Mouse (Mus musculus) MEL (cell line): Measurements from ENCODE around the gene Scn4a. TPM values are rescaled to one million over a fixed set of nuclear protein-coding genes. Genes with fewer than 3 reads are reported as not detected.

Experiments used
- DNase-seq: peaks from one replicate; pipeline ENCODE4 v3.0.0; 2011; ENCODE audit warnings: low read depth, low spot score
- H3K27ac ChIP-seq: 2 replicates; pipeline ENCODE4 v1.5.1; 2012; ENCODE audit warnings: low read depth, mild to moderate bottlenecking, control low read depth, low read length, moderate library complexity; ENCODE audit not compliant: control insufficient read depth
- H3K27me3 ChIP-seq, 2 experiments: fragments of 150-350 bp in 1 of 2; sonication (generic) in 1 of 2; 2 replicates each; pipeline ENCODE4 v1.6.1; 2012; ENCODE audit warnings: low read length in 2 of 2, mild to moderate bottlenecking in 2 of 2, improper control_type of control experiment in 1 of 2, moderate library complexity in 1 of 2; ENCODE audit not compliant: insufficient read depth in 2 of 2, control insufficient read depth in 1 of 2
- H3K36me3 ChIP-seq, 2 experiments: 2 replicates each; pipeline ENCODE4 v1.6.1; 2012 to 2014; ENCODE audit warnings: low read length in 2 of 2, improper control_type of control experiment in 1 of 2, inconsistent platforms in 1 of 2, mild to moderate bottlenecking in 1 of 2; ENCODE audit not compliant: insufficient read depth in 2 of 2, control insufficient read depth in 1 of 2
- H3K4me1 ChIP-seq, 2 experiments: fragments of 150-350 bp in 1 of 2; sonication (generic) in 1 of 2; 2 replicates each; pipeline ENCODE4 v1.6.1; 2012; ENCODE audit warnings: low read length in 2 of 2, improper control_type of control experiment in 1 of 2, mild to moderate bottlenecking in 1 of 2; ENCODE audit not compliant: insufficient read depth in 2 of 2, control insufficient read depth in 1 of 2
- H3K4me3 ChIP-seq, 2 experiments: fragments of 150-350 bp in 1 of 2; sonication (generic) in 1 of 2; 2 replicates each; pipeline ENCODE4 v1.5.1; 2012; ENCODE audit warnings: low read depth in 2 of 2, low read length in 2 of 2, mild to moderate bottlenecking in 2 of 2, moderate library complexity in 2 of 2, control low read depth in 1 of 2, improper control_type of control experiment in 1 of 2; ENCODE audit not compliant: control insufficient read depth in 1 of 2, insufficient read depth in 1 of 2
- H3K79me2 ChIP-seq: 2 replicates; pipeline ENCODE4 v1.6.1; 2012; ENCODE audit warnings: mild to moderate bottlenecking, low read length, moderate library complexity; ENCODE audit not compliant: control insufficient read depth, poor library complexity, insufficient read depth
- H3K9ac ChIP-seq: 2 replicates; pipeline ENCODE4 v1.6.1; 2012; ENCODE audit warnings: low read depth, mild to moderate bottlenecking, control low read depth, low read length, moderate library complexity; ENCODE audit not compliant: control insufficient read depth, poor library complexity, severe bottlenecking
- H3K9me3 ChIP-seq: fragments of 150-350 bp; sonication (generic); replicated peaks from 2 replicates; pipeline ENCODE4 v1.6.1; 2012; ENCODE audit warnings: mild to moderate bottlenecking, low read length, improper control_type of control experiment, moderate library complexity; ENCODE audit not compliant: insufficient read depth
- CHD2 ChIP-seq: IDR thresholded peaks from 2 replicates; pipeline ENCODE4 v1.6.1; 2011; ENCODE audit warnings: low read length, improper control_type of control experiment
- CTCF ChIP-seq, 3 experiments: IDR thresholded peaks in 2 of 3; conservative IDR thresholded peaks in 1 of 3; 2 replicates each; pipeline ENCODE4 v1.5.1; 2011 to 2012; ENCODE audit warnings: low read length in 3 of 3, low read depth in 2 of 3, mild to moderate bottlenecking in 2 of 3, improper control_type of control experiment in 1 of 3, inconsistent platforms in 1 of 3, mixed read lengths in 1 of 3, moderate library complexity in 1 of 3; ENCODE audit not compliant: control insufficient read depth in 1 of 3, insufficient read depth in 1 of 3, poor library complexity in 1 of 3, severe bottlenecking in 1 of 3
- EP300 ChIP-seq, 2 experiments: IDR thresholded peaks; 2 replicates each; pipeline ENCODE4 v1.6.1; 2011; ENCODE audit warnings: improper control_type of control experiment in 2 of 2, low read length in 2 of 2, low read depth in 1 of 2, mild to moderate bottlenecking in 1 of 2
- ETS1 ChIP-seq: IDR thresholded peaks from 2 replicates; pipeline ENCODE4 v1.6.1; 2012; ENCODE audit warnings: low read depth, mild to moderate bottlenecking, inconsistent platforms, low read length, improper control_type of control experiment, moderate library complexity
- GATA1 ChIP-seq: IDR thresholded peaks from 2 replicates; pipeline ENCODE4 v1.6.1; 2011; ENCODE audit warnings: low read depth, low read length, improper control_type of control experiment
- HCFC1 ChIP-seq: IDR thresholded peaks from 2 replicates; pipeline ENCODE4 v1.6.1; 2012; ENCODE audit warnings: low read depth, mild to moderate bottlenecking, inconsistent platforms, low read length, improper control_type of control experiment, moderate library complexity
- JUND ChIP-seq: IDR thresholded peaks from 2 replicates; pipeline ENCODE4 v1.6.1; 2011; ENCODE audit warnings: low read depth, mild to moderate bottlenecking, improper control_type of control experiment, low read length
- MAX ChIP-seq: IDR thresholded peaks from 2 replicates; pipeline ENCODE4 v1.6.1; 2011; ENCODE audit warnings: low read length, improper control_type of control experiment
- MEF2A ChIP-seq: IDR thresholded peaks from 2 replicates; pipeline ENCODE4 v1.6.1; 2014; ENCODE audit warnings: low read depth, mild to moderate bottlenecking, inconsistent platforms, low read length, improper control_type of control experiment; ENCODE audit not compliant: poor library complexity, insufficient replicate concordance, severe bottlenecking; ENCODE audit errors: extremely low read depth
- MXI1 ChIP-seq: IDR thresholded peaks from 2 replicates; pipeline ENCODE4 v1.6.1; 2011; ENCODE audit warnings: mild to moderate bottlenecking, low read depth, low read length, improper control_type of control experiment
- MYB ChIP-seq: IDR thresholded peaks from 2 replicates; pipeline ENCODE4 v1.6.1; 2011; ENCODE audit warnings: mild to moderate bottlenecking, low read depth, low read length, improper control_type of control experiment
- MYC ChIP-seq: IDR thresholded peaks from 2 replicates; pipeline ENCODE4 v1.6.1; 2011; ENCODE audit warnings: low read depth, mild to moderate bottlenecking, low read length, improper control_type of control experiment, moderate library complexity
- NELFE ChIP-seq: IDR thresholded peaks from 2 replicates; pipeline ENCODE4 v1.6.1; 2011; ENCODE audit warnings: low read depth, low read length, improper control_type of control experiment
- POLR2AphosphoS5 ChIP-seq: IDR thresholded peaks from 2 replicates; pipeline ENCODE4 v1.6.1; 2012; ENCODE audit warnings: low read depth, borderline replicate concordance, mild to moderate bottlenecking, inconsistent platforms, low read length, moderate library complexity, mixed read lengths
- RAD21 ChIP-seq: IDR thresholded peaks from 2 replicates; pipeline ENCODE4 v1.6.1; 2011; ENCODE audit warnings: mild to moderate bottlenecking, low read depth, low read length, improper control_type of control experiment
- SIN3A ChIP-seq: IDR thresholded peaks from 2 replicates; pipeline ENCODE4 v1.6.1; 2012; ENCODE audit warnings: low read length, improper control_type of control experiment, inconsistent platforms
- TBP ChIP-seq: IDR thresholded peaks from 2 replicates; pipeline ENCODE4 v1.8.0; 2011; ENCODE audit warnings: low read depth, low read length, improper control_type of control experiment
- UBTF ChIP-seq: IDR thresholded peaks from 2 replicates; pipeline ENCODE4 v1.6.1; 2012; ENCODE audit warnings: low read depth, mild to moderate bottlenecking, inconsistent platforms, low read length, improper control_type of control experiment, moderate library complexity, borderline replicate concordance; ENCODE audit not compliant: insufficient read depth
- USF1 ChIP-seq: IDR thresholded peaks from 2 replicates; pipeline ENCODE4 v1.6.1; 2014; ENCODE audit warnings: low read depth, mild to moderate bottlenecking, inconsistent platforms, low read length, improper control_type of control experiment, moderate library complexity
- ZKSCAN1 ChIP-seq: IDR thresholded peaks from 2 replicates; pipeline ENCODE4 v1.6.1; 2012; ENCODE audit warnings: low read depth, mild to moderate bottlenecking, inconsistent platforms, low read length, improper control_type of control experiment, moderate library complexity
- ZMIZ1 ChIP-seq: IDR thresholded peaks from 2 replicates; pipeline ENCODE4 v1.6.1; 2012; ENCODE audit warnings: low read depth, mild to moderate bottlenecking, inconsistent platforms, low read length, improper control_type of control experiment, moderate library complexity
- polyA plus RNA-seq, 2 experiments: library from polyadenylated mRNA; stranded (reverse) in 1 of 2; unstranded in 1 of 2; fragments of >175 nt in 1 of 2; fragments of >200 nt in 1 of 2; gene quantifications; 2 replicates each; pipeline versions ENCODE4 v1.2.1 to v1.2.4; 2012; ENCODE audit warnings: low replicate concordance in 2 of 2, low read depth in 1 of 2; ENCODE audit not compliant: insufficient read length in 2 of 2, insufficient read depth in 1 of 2, missing spikeins in 1 of 2
- total RNA-seq: library from RNA; depleted of rRNA; stranded (reverse); fragments of 300-350 nt; gene quantifications from 2 replicates; pipeline ENCODE4 v1.2.3, GENCODE M21; 2012

Gene Scn4a
- total and polyA plus RNA-seq, 3 experiments, result 0.04 to 0.15 TPM; not detected in 1

- H3K9me3 ChIP-seq, result no peaks in the 10 kb centered on the region
- H3K36me3 ChIP-seq, result no peaks in the 10 kb centered on the region
- H3K27me3 ChIP-seq, result no peaks in the 10 kb centered on the region; a peak in 3 of 4 replicates
- H3K4me3 ChIP-seq, result no peak overlapping the region
- no peak for DNase-seq
- no peaks in the 10 kb centered on the region for H3K79me2 ChIP-seq
- no peak overlapping the region for H3K27ac ChIP-seq
- H3K9ac ChIP-seq, result no peak overlapping the region
- peaks cover 0 to 6% of the 10 kb centered on the region in 2 experiments; a peak in 1 of 4 replicates for H3K4me1 ChIP-seq
- no peak for TF ChIP-seq GATA1
- no peak for TF ChIP-seq ETS1
- TF ChIP-seq CHD2, result no peak
- no peak for TF ChIP-seq UBTF
- TF ChIP-seq ZMIZ1, result no peak
- no peak for TF ChIP-seq SIN3A
- TF ChIP-seq RAD21, result no peak
- TF ChIP-seq MYC, result no peak
- no peak for TF ChIP-seq POLR2AphosphoS5
- no peak for TF ChIP-seq MYB
- no peak for TF ChIP-seq TBP
- TF ChIP-seq HCFC1, result no peak
- no peak for TF ChIP-seq EP300 (IDR thresholded peaks at IDR 0.05; ENCODE audit: low read depth in 1 of 2, low read length in 2 of 2)
- TF ChIP-seq ZKSCAN1, result no peak
- TF ChIP-seq MAX, result no peak
- TF ChIP-seq CTCF (IDR thresholded peaks at IDR 0.05 in 2 of 3, conservative IDR thresholded peaks at IDR 0.05 in 1 of 3; ENCODE audit: control insufficient read depth in 1 of 3, insufficient read depth in 1 of 3, low read depth in 2 of 3, low read length in 3 of 3, poor library complexity in 1 of 3, severe bottlenecking in 1 of 3), result no peak
- TF ChIP-seq MXI1, result no peak
- no peak for TF ChIP-seq JUND
- TF ChIP-seq NELFE, result no peak
These were observed 35.3 kb downstream of the Scn4a start for GRCm38 (mm10) chr11:106317801-106318200.

- H3K9ac ChIP-seq, result no peak overlapping the region
- no peaks in the 10 kb centered on the region for H3K79me2 ChIP-seq
- TF ChIP-seq USF1 (no peak), MYB (no peak), CHD2 (no peak), SIN3A (no peak), MEF2A (no peak), TBP (no peak)
- H3K27ac ChIP-seq, result no peak overlapping the region
- H3K4me1 ChIP-seq, result peaks cover 0 to 6% of the 10 kb centered on the region in 2 experiments; a peak in 1 of 4 replicates
- DNase-seq, result no peak
- no peaks in the 10 kb centered on the region for H3K9me3 ChIP-seq
- H3K36me3 ChIP-seq, result no peaks in the 10 kb centered on the region
- no peaks in the 10 kb centered on the region; a peak in 1 of 4 replicates for H3K27me3 ChIP-seq
- H3K4me3 ChIP-seq, result no peak overlapping the region
These were observed 36.7 kb downstream of the Scn4a start for GRCm38 (mm10) chr11:106316416-106316815.
